Mouse (Mus musculus) monocyte, adult 2 months (primary cell): Measurements from ENCODE around the gene Larp4.
A peak's percentile ranks its signal among the peaks of the same experiment; 100 is the strongest.
"Not testable (repeated sequence)": the region's sequence is repeated elsewhere in the genome, so short reads cannot be mapped to it uniquely, and the experiment has no call there.

Experiments used
- DNase-seq, 2 experiments: peaks; one replicate each; pipeline ENCODE4 v3.0.0; 2022; ENCODE audit warnings: low spot score in 2 of 2, low read depth in 1 of 2

Larp4 gene

DNA sequence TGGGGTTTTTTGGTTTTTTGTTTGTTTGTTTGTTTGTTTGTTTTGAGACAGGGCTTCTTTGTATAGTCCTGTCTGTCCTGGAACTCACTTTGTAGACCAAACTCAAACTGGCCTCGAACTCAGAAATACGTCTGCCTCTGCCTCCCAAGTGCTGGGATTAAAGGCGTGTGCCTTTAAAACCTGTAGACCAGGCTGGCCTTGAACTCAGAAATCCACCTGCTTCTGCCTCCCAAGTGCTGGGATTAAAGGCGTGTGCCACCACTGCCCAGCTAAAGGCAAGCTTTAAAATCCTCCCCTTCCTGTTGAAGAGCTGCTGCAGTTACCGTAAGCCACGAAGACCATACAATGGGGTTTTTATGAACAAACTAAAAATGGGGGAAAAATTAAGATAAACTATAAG lies at the start of gene Larp4:
Gene Larp4, plus strand, starts transcription at position 301 of the 400 bp plus-strand sequence.
- not testable (repeated sequence) for DNase-seq

DNA sequence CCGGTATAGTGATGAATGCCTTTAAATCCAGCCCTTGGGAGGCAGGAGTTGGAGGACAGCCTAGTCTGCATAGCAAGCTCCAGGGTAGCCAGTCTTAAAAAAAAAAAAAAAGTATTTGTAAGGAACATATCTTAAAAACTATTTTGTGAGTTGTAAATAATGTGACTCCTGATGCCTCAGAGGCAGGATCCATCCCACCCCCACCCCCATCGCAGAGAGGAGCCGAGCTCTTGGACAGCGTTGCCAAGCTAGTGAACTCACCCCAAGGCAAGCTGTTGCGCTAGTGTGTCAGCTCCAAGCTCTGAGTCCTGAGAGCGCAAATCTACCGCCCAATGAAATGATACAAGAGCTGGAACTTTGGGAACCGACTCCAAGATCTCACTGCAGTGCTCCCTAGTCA lies 38.6 kb upstream of the Larp4 start:
- no peak for DNase-seq

DNA sequence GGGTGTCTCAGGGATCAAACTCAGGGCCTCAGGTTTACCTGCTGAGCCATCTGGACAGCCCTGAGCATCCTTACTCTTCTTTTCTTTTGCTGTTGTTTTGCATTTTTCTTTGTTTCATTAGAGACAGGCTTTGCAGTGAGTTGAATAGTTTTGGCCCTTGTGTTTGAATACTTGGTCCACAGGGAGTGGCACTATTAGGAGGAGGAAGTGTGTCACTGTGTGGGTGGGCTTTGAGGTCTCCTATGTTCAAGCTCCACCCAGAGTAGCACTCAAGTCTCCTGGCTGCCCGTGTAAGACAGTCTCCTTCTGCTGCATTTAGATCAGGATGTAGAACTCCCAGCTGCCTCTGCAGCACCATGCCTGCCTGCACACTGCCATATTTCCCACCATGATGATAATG lies 35.4 kb upstream of the Larp4 start:
- no peak for DNase-seq

DNA sequence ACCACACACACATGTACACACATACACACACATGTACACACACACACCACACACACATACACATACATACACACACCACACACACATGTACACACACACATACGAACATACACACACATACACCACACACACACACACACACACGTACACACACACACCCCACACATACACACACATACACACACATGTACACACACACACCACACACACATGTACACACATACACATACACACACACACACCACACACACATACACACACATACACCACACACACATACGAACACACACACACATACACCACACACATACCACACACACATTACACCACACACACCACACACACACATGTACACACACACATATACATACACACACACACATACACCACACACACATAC lies 33.2 kb upstream of the Larp4 start:
- DNase-seq, result no peak

DNA sequence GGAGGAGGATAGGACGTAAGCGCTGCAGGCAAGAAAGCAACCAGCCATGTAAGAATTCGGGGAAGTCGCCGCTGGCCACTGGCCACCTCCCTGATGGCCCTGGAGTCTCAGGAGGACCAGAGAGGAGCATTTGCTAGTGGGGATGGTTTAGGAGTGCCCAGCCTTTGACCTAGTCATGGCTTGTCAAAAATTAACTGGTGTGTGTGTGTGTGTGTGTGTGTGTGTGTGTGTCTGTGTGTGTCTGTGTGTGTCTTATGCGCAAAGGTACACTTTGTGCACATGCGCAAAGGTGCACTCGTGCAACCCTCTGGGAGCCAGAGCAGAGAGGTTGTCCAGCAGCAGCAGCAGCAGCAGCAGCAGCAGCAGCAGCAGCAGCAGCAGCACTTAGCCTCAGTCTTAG lies 32.0 kb upstream of the Larp4 start:
- no peak for DNase-seq

DNA sequence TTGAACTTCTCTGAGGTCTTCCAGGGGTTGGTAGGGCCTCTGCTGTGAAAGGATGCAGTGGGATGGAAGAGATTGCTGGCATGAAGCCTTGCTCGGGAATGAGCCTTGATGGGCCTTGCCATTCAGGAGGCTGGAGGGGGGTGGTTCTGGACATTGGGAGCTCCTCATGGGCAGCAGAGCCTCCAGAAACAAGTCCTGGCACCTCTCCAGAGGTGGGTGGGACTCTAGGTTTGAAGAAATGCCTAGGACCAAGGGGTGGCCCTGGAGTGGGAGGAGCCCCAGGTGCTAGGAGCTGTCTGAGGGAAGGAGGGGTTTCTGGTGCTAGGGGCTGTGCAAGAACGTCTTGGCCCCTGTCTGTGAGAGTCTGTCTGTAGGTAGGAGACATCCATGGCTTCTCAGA lies 29.4 kb upstream of the Larp4 start:
- no peak for DNase-seq

DNA sequence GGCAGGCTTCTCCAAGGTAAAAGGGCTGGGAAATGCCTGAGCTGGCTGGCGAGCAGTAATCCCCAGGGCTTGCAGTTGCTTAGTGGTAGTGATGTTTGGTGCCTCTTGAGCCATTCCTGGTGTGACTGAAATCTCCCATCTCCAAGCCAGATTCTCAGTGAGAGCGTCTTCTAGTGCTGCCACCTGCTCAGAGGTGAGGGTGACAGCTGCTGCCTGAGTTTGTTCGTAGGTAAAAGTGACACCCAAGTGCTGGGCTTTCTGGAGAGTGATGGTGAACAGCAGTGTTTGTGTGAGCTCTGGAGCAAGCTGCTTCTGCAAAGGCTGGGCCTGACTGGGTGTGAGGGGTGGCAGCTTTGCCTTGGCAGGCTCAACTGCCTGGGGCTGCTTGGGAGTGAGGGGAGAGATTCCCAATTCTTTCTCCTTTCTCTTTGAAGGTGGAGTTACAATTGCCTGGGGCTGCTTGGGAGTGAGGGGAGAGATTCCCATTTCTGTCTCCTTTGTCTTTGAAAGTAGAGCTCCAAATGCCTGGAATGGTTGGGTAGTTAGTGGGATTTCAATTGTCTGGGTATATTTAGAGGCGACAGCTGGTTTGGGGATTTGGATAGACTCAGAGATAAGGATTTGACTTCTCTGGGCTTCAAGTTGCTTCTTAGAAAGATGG lies 28.8 kb upstream of the Larp4 start:
- DNase-seq, result no peak

DNA sequence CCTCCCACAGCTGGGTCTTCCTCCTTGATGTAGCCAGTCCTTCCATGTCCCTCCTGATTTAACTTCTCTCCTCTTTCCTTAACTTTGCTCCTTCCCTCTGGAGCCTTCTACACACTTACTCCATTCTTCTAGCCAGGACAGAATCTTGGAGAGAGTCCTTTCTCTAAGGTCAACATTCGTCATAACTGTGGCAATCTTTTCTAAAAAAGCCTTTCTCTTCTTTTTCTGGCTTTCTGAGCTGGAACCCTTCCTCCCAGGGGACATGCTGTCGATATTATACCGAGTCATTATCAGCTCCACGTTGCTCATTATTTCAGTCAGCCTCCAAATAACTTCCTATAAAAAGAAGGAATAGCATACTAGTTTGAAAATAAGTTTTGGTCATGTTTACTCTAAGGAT lies 14.5 kb upstream of the Larp4 start:
- DNase-seq, result no peak

DNA sequence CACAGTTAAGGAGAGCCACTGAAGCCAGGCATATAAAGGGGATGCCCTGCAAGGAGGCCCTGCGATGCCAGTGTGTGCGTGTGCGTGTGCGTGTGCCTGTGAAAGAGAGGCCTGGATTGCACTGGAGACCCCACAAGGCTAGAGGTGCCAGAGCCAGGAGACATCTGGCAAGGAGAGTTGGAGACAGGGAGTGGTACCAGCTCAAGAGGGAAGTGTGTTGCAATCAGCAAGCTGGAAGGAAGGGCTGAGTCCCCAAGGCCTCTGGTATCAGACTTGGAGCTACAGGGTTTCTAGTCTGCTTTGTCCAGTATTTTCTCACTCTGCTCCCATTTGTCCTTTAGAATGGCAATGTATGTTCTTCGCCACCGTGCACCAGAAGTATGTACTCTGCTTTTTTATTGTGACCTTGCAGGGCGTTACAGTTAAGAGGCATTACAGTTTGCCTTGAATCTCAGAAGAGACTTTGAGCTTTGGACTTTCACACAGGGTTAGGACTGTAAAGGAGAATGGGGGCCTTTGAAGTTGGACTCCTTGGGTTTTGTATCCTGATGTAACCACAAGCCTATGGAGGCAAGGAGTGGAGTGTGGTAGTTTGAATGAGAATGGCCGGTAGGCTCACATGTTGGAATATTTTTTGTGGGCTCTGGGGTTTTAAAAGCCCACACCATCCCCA lies 4.6 kb upstream of the Larp4 start:
- DNase-seq, result no peak

DNA sequence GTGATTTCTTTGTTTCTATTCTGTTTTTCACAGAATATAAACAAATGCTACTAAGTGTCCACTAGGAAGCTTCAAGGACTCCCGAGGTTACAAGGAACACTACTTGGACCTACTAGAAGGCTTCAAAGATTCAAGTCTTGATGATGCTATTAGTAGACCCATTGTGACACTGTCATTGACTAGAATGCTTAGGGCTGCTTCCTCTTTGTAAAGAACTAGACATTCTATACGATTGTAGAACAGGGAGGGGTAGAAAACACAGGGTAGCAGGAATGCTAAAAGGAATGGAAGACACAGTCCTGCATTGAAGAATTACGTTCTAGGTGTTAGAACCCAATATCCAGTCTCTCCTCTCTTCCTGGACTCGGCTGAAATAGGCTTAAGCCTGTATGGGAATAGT lies 2.9 kb upstream of the Larp4 start, which contains the start of gene Fam186a:
Gene Fam186a, minus strand, starts transcription at position 101 of the 400 bp plus-strand sequence.
- no peak for DNase-seq

DNA sequence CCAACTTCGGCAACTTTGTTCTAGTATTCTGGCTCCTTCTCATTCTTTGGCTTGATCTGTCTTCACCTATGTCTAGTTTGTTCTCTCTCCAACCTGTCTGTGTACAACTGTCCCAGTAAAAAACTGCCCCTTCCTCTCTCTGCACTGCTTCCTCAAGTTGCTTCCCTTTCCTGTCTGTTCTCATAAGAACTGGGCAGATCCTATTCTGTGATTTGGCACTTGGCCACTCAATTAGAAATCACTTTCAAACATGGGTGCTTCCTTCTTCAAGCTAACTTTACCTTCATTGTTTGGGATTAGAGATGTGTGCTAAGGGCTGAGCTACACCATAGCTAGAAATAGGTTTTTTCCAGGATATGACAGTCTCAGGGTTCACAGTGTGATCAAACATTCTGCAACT lies 741 bp downstream of the Larp4 start:
- DNase-seq, result no peak

DNA sequence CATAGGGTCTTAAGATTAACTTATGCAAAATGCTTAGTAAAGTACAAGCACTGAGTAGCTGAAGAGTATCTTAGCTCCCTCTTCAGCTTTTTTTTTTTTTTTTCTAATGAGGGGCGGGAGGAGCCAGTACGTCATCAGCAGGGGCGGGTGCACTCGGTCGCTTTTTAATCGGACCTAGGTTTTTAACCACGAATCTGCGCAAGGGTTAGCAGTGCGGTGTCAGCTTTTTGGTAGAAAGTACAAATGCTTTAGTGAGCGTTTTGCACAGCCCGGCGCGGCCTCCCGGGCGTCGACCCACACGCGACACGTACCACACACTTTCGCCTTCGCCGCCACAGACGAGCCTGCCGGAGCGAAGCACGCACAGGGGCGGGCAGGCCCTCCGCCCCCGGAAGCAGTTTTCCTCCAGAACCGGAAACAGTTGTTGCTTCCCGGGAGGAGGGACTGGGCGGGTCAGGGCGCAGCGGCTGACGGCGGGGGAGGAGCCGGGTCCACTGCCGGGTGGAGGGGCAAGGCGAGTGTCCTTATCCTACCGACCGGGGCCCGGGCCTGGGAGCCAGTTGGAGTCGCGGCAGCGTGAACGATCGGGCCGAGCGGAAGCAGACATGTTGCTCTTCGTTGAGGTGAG lies 2.6 kb downstream of the Larp4 start:
- DNase-seq, result peak; percentile 90 to 95

DNA sequence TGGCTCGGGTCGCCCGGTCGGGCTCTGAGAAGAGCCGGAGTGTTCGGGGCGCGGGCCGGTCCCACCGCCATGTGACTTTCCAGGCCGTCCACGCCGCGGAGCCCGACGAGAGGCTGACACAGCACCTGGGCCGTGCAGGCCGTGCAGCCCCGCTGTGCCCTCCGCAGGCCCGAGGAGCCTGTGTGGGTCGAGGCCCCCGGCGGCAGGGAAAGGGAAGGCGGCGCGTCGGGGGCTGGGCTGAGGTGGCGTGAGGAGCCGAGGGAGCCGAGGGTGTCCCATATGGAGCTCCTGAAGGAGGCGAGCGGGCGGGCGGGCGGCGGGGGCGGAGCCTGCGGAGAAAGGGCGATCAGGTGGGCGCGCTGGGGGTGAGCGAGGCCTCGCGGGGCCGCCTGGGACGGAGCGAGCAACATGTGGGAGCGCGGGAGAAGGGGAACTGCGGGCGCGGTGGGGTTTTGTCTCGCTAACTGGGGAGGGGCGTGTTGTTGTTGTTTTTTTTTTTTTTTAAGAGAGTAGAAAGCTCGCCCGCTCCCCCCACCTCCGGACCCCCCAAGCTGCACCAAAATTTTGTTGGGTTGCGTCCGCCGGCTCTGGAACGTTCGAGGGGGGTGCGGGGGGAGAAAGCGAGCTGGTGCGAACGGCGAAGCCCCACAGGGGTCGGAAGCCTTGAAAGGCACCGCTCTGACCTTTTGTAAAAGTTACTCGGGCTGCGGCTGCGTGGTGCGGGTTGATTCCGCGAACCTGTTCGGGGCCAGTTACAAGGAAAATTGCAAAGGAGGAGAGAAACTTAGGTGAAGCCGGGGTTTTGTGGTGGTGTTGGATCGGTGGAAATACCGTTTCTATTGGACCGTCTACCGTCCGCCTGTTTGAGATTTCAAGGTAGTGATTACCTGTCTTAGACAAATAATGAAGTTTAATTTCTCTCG lies 3.4 kb downstream of the Larp4 start:
- DNase-seq, result no peak

DNA sequence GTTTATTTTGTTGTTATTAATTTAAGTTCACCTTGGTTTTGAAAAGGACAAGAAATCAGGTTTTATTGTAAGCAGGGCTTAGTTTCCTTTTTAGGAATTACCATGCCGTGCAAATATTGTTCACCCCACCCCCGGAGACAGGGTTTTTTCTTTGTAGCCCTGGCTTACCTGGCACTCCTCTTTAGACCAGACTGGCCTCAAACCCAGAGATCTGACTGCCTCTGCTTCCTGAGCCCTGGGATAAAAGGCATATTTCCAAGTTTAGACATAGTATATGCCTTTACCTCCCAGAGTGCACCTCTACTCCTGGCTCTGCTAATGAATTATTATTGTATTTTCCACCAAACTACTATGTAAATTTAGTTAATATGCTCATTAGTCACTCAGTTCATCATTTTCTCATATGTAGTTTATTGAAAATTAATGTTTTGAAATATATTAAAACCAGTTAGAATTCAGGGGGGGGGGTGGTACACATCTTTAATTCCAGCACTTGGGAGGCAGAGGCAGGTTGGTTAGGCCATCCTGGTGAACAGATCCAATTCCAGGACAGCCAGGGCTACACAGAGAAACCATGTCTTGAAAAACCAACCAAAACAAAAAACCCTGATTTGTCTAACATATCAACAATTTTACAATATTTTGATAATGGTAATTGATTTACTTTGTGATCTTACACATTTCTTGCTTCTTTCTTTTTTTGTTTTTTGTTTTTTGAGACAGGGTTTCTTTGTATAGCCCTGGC lies 4.8 kb downstream of the Larp4 start:
- no peak for DNase-seq

DNA sequence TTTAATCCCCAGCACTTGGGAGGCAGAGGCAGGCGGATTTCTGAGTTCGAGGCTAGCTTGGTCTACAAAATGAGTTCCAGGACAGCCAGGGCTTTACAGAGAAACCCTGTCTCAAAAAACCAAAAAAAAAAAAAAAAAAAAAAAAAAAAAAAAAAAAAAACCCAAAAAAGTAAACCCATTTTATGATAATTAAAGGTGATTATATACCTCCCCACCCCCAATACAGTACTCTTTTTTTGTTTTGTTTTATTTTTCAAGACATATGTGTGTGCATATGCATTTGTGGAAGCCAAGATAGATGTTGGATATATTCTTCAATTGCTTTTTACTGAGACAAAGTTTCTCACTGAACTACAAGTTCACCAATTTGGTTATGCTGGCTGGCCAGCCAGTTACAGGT lies 6.3 kb downstream of the Larp4 start:
- not testable (repeated sequence) for DNase-seq

DNA sequence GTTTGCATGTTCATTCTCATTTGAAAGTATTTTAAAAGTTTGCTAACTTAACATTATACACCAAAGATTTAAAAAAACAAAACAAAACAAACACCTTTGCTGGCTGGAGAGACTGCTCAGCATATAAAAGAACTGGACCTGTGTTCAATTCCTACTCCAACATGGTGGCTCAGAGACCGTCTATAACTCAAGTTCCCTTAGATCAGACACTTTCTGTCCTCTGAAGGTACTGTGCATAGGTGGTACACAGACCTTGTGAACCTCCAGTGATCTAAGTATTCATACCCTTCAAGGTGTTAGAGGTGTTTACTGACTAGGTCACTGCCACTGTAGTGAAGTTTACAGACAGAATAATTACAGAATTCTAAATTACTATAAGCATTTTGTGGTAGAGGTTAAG lies 9.4 kb downstream of the Larp4 start:
- no peak for DNase-seq

DNA sequence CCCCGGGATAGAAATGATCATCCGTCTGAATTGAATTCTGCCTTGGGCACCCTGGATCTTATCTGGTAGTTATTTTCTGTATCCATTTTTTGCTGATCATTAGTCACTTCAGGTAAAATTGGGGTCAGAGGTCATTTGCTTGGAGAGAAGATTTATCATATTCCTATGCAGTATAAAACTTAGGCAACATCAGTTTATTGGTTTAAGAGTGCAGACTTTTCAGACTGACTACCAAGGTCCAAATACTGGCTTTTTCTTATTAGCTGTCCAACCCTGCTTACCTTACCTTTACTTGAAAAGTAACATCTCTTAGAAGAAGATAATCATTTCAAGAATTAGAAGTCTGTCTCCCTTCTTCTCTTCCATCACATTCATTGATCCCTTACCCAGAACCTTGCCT lies 9.8 kb downstream of the Larp4 start:
- no peak for DNase-seq

DNA sequence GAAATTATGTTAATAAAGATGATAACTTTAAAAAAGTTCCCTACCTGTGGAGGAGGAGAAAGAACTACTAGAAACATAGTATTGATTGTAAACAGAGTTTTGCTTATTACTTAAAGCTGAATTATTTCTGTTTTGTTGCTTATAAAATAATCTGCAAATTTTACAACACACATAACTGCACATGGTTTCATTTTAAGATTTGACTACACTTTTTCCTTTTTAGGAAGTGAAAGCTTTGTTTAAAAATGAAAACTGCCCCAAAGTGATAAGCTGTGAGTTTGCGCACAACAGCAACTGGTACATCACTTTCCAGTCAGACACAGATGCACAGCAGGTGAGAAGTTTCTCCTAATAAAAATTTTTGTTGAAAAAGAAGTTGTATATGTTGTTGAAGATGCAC lies 23.2 kb downstream of the Larp4 start:
- no peak for DNase-seq

DNA sequence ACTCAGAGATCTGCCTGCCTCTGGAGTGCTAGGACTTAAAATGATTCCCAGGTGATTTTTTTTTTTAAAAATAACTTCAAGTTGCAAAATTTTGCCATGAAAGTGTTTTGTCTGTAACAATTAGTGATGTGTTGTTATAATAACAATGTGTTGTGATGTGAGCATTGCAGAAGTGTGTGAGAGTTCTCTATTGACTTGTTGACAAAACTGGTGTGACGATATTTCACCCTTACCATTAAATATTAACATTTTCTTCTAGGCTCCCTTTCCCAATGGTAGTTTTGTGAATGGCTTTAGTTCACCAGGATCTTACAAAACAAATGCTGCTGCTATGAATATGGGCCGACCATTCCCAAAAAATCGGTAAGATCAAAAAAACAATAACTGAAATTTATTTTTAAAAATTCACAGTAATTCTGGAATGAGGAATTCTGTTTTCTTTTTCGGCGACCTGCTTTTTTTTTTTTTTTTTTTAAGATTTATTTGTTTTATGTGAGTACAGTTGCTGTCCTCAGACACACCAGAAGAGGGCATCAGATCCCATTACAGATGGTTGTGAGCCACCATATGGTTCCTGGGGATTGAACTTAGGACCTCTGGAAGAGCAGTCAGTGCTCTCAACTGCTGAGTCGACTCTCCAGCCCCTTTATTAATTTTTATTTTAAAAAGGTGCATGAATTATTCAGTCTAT lies 27.4 kb downstream of the Larp4 start:
- no peak for DNase-seq

DNA sequence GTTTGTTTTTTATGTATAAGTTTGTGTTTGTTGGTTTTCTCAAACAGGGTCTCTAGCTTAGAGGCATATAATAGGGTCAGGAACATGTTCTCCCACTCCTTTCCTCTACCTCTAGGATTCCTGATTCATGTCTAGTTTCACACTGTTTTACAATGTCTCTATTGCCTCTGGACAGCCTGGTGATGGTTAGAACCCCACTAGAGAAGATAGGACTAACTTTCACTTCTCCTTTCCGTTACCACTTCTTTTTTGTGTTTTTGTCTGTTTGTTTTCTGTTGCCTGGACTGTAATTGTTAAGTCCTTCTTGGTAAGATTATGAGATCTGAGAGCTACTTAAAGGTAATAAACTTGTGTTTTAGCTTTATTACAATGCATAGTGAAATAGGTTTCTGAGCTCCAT lies 29.5 kb downstream of the Larp4 start:
- DNase-seq, result no peak
